Mouse (Mus musculus): ENCODE results near the gene Cbwd1.
"Not testable (repeated sequence)": the region's sequence is repeated elsewhere in the genome, so short reads cannot be mapped to it uniquely, and the experiment has no call there.

DNA sequence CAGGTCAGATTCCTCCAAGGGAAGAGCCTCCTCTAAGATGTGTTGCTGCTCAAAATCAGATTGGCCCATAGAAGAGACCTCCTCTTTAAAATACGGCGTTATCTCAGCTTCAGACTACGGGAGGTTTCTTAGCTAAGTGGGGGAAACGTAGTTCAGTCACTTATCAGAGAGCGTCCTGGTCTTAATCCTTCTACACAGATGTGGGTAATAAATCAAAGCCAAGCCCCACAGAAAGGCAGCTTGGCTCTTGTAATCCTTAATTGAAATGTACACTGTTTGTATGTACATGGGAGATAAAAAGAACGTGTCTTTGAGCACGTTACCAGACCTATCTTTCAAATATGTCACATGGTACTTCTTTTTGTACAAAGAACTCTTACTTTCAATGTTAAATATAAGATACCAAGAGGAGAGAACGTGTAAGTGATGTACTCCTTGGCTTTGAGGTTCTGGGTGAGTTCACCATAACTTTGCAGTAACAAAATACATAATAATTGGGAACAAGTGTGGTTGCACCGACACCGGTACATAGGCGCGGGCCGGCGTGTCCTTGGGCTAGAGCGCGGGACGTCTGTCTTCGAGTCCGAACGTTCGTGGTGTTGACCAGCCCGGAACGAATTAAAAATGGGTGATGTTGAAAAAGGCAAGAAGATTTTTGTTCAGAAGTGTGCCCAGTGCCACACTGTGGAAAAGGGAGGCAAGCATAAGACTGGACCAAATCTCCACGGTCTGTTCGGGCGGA is 86.1 kb downstream of the Cbwd1 start, which contains the start of gene Gm10053:
- not testable (repeated sequence) for TF ChIP-seq CTCF (IDR thresholded peaks at IDR 0.05; ENCODE audit: borderline replicate concordance, control insufficient read depth, extremely low read depth, insufficient read depth, low read length, poor library complexity); POLR2A (IDR thresholded peaks at IDR 0.05; ENCODE audit: control insufficient read depth, extremely low read depth, insufficient read depth, low read length, poor library complexity)
